Mouse (Mus musculus) stomach, postnatal 0 days (tissue): ENCODE data around the gene Klf16. TPM values are rescaled to one million over a fixed set of nuclear protein-coding genes. Genes with fewer than 3 reads are reported as not detected.
"Not testable (repeated sequence)": the region's sequence is repeated elsewhere in the genome, so short reads cannot be mapped to it uniquely, and the experiment has no call there.

Source experiments
- ATAC-seq: fragments of 200-750 bp; cut with Nextera tagmentation; 2 replicates; pipeline ENCODE4 v1.8.0; 2017; ENCODE audit not compliant: low FRiP score, low TSS enrichment
- DNase-seq: peaks from one replicate; pipeline ENCODE4 v3.0.0-alpha.2; 2016; ENCODE audit warnings: low spot score
- H3K27ac ChIP-seq: fragments of 300-500 bp; sonication (generic); replicated peaks from 2 replicates; pipeline ENCODE4 v1.5.1; 2014; ENCODE audit warnings: mild to moderate bottlenecking, control low read depth
- H3K27me3 ChIP-seq: fragments of 300-500 bp; sonication (generic); 2 replicates; pipeline ENCODE4 v1.6.1; 2014; ENCODE audit warnings: low read length; ENCODE audit not compliant: control insufficient read depth, insufficient read depth
- H3K36me3 ChIP-seq: fragments of 300-500 bp; sonication (generic); 2 replicates; pipeline ENCODE4 v1.6.1; 2014; ENCODE audit warnings: low read length, mixed read lengths; ENCODE audit not compliant: control insufficient read depth, insufficient read depth
- H3K4me1 ChIP-seq: fragments of 300-500 bp; sonication (generic); replicated peaks from 2 replicates; pipeline ENCODE4 v1.6.1; 2014; ENCODE audit warnings: antibody characterized with exemption; ENCODE audit not compliant: control insufficient read depth, insufficient read depth
- H3K4me2 ChIP-seq: fragments of 300-500 bp; sonication (generic); replicated peaks from 2 replicates; pipeline ENCODE4 v1.6.1; 2014; ENCODE audit warnings: low read depth, mild to moderate bottlenecking, control low read depth, moderate library complexity
- H3K4me3 ChIP-seq: fragments of 300-500 bp; sonication (generic); 2 replicates; pipeline ENCODE4 v1.5.1; 2014; ENCODE audit warnings: low read depth, low read length, control low read depth
- H3K9ac ChIP-seq: fragments of 300-500 bp; sonication (generic); 2 replicates; pipeline ENCODE4 v1.6.1; 2014; ENCODE audit warnings: mild to moderate bottlenecking, low read length, control low read depth, mixed read lengths
- H3K9me3 ChIP-seq: fragments of 300-500 bp; sonication (generic); 2 replicates; pipeline ENCODE4 v1.6.1; 2016; ENCODE audit warnings: low read length; ENCODE audit not compliant: control insufficient read depth
- CTCF ChIP-seq: IDR thresholded peaks from 2 replicates; pipeline ENCODE4 v1.5.1; 2016; ENCODE audit warnings: antibody characterized with exemption, low read depth, mild to moderate bottlenecking, moderate library complexity
- EP300 ChIP-seq: optimal IDR thresholded peaks from 2 replicates; pipeline ENCODE3; 2016; ENCODE audit warnings: antibody characterized with exemption
- WGBS: fragments of 180-500 bp; shearing (Covaris S2); extraction: QIAGEN DNeasy Blood & Tissue Kit; methylation state at CpG from one replicate; pipeline ENCODE4 v1.1.7; 2014; 5-methylcytosine and 5-hydroxymethylcytosine counted together
- polyA plus RNA-seq: library from polyadenylated mRNA; unstranded; fragments of >200 nt; fragmentation: Nextera tagmentation; extraction: Ambion mirVana; gene quantifications from 2 replicates; pipeline ENCODE4 v1.2.1, GENCODE M21; 2015

The Klf16 gene
- polyA plus RNA-seq, 1 experiment from 2014 or later: 8.3 TPM

GRCm38 (mm10) chr10:80609269-80609924 is 32.3 kb upstream of the Klf16 start:
- no peaks in the 10 kb centered on the region for H3K9me3 ChIP-seq
- no peak for TF ChIP-seq EP300
- TF ChIP-seq CTCF: no peak
- H3K27me3 ChIP-seq: no peaks in the 10 kb centered on the region
- DNase-seq (no peak), ATAC-seq (no peak)
- peaks cover 15% of the 10 kb centered on the region for H3K36me3 ChIP-seq
- no peaks in the 10 kb centered on the region for H3K4me1 ChIP-seq
- no peak overlapping the region for H3K27ac ChIP-seq
- H3K4me2 ChIP-seq: no peak overlapping the region
- WGBS: 84% methylated on average over 10 of the region's 10 CpGs
- H3K4me3 ChIP-seq: no peak overlapping the region
- no peak overlapping the region for H3K9ac ChIP-seq

- ATAC-seq (no peak), DNase-seq (no peak)
- 85% methylated on average over 3 of the region's 3 CpGs for WGBS
- H3K27me3 ChIP-seq: no peaks in the 10 kb centered on the region
- H3K36me3 ChIP-seq: peaks cover 12% of the 10 kb centered on the region
- no peak overlapping the region for H3K27ac ChIP-seq
- no peak overlapping the region for H3K9ac ChIP-seq
- no peak overlapping the region for H3K4me3 ChIP-seq
- H3K4me1 ChIP-seq: peaks cover 3% of the 10 kb centered on the region; the same call in 1 of the 2 replicates
- H3K4me2 ChIP-seq: no peak overlapping the region
- no peaks in the 10 kb centered on the region for H3K9me3 ChIP-seq
- no peak for TF ChIP-seq CTCF
- no peak for TF ChIP-seq EP300
Measured at GRCm38 (mm10) chr10:80608435-80608834, 31.3 kb upstream of the Klf16 start.

GRCm38 (mm10) chr10:80606737-80607350 is 29.7 kb upstream of the Klf16 start:
- H3K27me3 ChIP-seq: no peaks in the 10 kb centered on the region
- TF ChIP-seq EP300 (no peak), CTCF (no peak)
- H3K4me3 ChIP-seq: no peak overlapping the region
- no peak for DNase-seq
- H3K4me2 ChIP-seq: no peak overlapping the region
- no peak overlapping the region; the same call in 1 of the 2 replicates for H3K27ac ChIP-seq
- no peak overlapping the region for H3K9ac ChIP-seq
- H3K4me1 ChIP-seq: peaks cover 3% of the 10 kb centered on the region; the same call in 1 of the 2 replicates
- ATAC-seq: no peak
- no peaks in the 10 kb centered on the region for H3K9me3 ChIP-seq
- 94% methylated on average over 34 of the region's 34 CpGs for WGBS
- peaks cover 9% of the 10 kb centered on the region for H3K36me3 ChIP-seq

- peak overlapping the region; percentile 18; the same call in 1 of the 2 replicates for H3K27ac ChIP-seq
- H3K36me3 ChIP-seq: peaks cover 9% of the 10 kb centered on the region
- H3K9ac ChIP-seq: peak overlapping the region; percentile 13; the same call in 1 of the 2 replicates
- peak; percentile 87 for DNase-seq
- 62% methylated on average over 20 of the region's 23 CpGs for WGBS
- H3K4me1 ChIP-seq: peaks cover 3% of the 10 kb centered on the region; the same call in 1 of the 2 replicates
- H3K9me3 ChIP-seq: no peaks in the 10 kb centered on the region
- no peak for TF ChIP-seq CTCF
- no peak for TF ChIP-seq EP300
- H3K4me3 ChIP-seq: no peak overlapping the region
- no peaks in the 10 kb centered on the region for H3K27me3 ChIP-seq
- no peak overlapping the region for H3K4me2 ChIP-seq
- ATAC-seq: peak; percentile 60
Measured at GRCm38 (mm10) chr10:80606306-80606705, 29.2 kb upstream of the Klf16 start.

- not testable (repeated sequence) for H3K9me3 ChIP-seq, ATAC-seq, H3K4me3 ChIP-seq, H3K4me2 ChIP-seq, H3K36me3 ChIP-seq, H3K27me3 ChIP-seq, H3K4me1 ChIP-seq, DNase-seq
- 84% methylated on average over 4 of the region's 4 CpGs for WGBS
- peak within 1 kb of the TSS; percentile 13; the same call in 1 of the 2 replicates for H3K9ac ChIP-seq
- peak within 1 kb of the TSS; percentile 18; the same call in 1 of the 2 replicates for H3K27ac ChIP-seq
Measured at GRCm38 (mm10) chr10:80605721-80606120, 28.6 kb upstream of the Klf16 start, which contains the start of gene Gm49322. Gene Gm49322, plus strand, starts transcription at chr10:80606021.

GRCm38 (mm10) chr10:80604988-80605387 is 27.9 kb upstream of the Klf16 start:
- 86% methylated on average over 2 of the region's 2 CpGs for WGBS
- Histone ChIP-seq H3K4me2 (no peak overlapping the region), H3K27ac (no peak overlapping the region), H3K9ac (no peak overlapping the region), H3K4me1 (peaks cover 3% of the 10 kb centered on the region; the same call in 1 of the 2 replicates), H3K9me3 (no peaks in the 10 kb centered on the region), H3K27me3 (no peaks in the 10 kb centered on the region), H3K36me3 (peaks cover 9% of the 10 kb centered on the region), H3K4me3 (no peak overlapping the region)
- ATAC-seq: no peak
- TF ChIP-seq EP300: no peak
- TF ChIP-seq CTCF: no peak
- no peak for DNase-seq
